Mouse (Mus musculus): Measurements from ENCODE around the gene Vps13d. TPM values are rescaled to one million over a fixed set of nuclear protein-coding genes. Genes with fewer than 3 reads are reported as not detected.

The Vps13d gene
- total RNA-seq, 4 experiments from 2014 or later = 76.7 to 88.3 (median 79.4) TPM

GRCm38 (mm10) chr4:145005943-145006545 is 188.8 kb downstream of the Vps13d start:
- DNase-seq (ENCODE audit: low spot score) = no peak

GRCm38 (mm10) chr4:145004176-145004575 is 190.6 kb downstream of the Vps13d start:
- DNase-seq (ENCODE audit: low spot score) = no peak

GRCm38 (mm10) chr4:145002733-145003132 is 192.1 kb downstream of the Vps13d start:
- DNase-seq (ENCODE audit: low spot score) = no peak

- DNase-seq (ENCODE audit: low spot score) = no peak
Measured at GRCm38 (mm10) chr4:144999903-145000382, 194.9 kb downstream of the Vps13d start.

- DNase-seq (ENCODE audit: low spot score) = no peak
Measured at GRCm38 (mm10) chr4:144999572-144999880, 195.3 kb downstream of the Vps13d start.

DNA sequence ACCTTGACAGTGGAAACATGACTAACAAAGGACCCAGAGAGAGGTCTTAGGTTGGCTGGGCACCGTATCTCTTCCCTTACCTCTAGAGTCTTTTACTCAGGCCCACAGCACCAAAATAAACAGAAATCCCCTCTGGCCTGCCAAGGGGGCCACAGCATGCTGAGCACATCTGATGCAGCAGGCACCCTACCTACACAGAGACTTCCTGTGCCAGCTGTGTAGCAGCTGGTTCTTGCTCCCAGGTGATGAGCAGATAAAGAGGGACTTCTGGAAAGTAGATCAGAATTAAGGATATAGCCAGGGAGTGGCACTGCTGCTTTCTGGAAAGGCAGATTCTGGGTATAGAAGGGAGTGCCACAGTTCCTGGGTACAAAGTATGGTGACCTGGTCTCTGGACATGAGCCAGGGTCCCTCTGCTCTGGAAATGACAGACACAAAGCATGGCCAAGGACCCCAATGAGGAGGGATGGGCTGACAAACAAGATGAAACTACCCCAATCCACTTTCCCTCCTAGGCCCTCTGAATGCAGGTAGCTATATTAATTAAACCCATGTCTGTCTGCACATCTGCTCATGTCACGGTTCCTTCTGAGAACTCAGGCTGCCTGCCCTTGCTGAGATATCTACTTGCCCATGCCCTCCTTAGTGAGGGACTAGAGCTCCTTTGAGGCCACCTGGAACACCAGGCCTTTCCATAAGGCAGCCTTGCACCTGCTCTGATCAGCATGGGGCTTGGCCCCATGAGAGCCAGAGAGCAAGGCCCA is 195.8 kb downstream of the Vps13d start:
- no peak for DNase-seq (ENCODE audit: low spot score)

DNA sequence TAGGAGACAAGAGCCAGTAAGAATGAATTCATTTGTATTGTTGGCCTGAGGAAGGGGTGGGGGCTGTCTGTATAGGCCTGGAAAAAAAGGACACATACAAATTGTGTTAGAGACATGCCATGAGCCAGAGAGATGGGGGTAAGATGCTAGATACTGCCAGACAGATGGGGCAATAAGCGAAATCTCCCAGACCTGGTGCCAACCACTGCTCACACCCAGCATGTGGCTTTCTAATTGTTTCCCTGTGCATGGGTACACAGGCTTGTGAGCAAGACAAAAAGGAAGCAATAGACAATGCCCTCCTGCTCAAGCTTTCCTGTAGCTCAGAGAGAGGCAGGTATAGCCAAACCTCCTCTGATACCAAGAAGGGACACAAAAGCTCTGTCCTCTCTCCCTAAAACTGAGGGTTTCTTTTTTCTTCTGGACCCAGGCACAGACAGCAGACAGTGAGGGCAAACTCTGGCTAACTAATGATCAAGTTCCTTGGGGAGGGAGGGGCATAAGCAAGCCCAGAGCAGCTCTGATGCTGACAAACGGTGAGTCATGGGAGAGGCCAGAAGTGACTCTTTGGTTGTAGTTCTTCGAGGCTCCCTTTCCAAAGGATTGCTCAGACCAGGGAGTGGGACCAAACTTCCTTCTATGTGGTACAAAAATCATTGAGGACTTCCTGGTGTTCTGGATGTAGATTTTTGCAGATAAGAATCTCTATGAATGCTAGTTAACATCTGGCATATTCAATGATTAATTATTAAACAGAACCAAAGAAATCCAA is 196.7 kb downstream of the Vps13d start:
- no peak for DNase-seq (ENCODE audit: low spot score)

- no peak for DNase-seq (ENCODE audit: low spot score)
Measured at GRCm38 (mm10) chr4:144996996-144997820, 197.6 kb downstream of the Vps13d start.

DNA sequence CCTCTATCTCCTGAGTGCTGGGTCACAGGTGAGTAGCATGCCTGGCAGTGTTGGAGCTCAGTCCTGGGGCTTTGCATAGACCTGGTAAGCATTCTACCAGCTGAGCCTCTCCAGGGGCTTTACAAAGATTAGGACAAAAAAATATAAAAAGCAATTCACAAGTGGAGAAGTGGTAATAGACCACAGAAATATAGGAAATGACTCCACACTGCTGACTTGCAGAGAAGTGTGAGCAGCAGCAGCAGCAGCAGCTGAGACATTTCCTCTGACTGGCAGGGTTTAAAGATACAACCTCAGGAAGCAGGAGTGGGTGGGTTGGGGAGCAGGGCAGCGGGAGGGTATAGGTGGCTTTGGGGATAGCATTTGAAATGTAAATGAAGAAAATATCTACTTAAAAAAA is 199.0 kb downstream of the Vps13d start:
- no peak for DNase-seq (ENCODE audit: low spot score)

- DNase-seq (ENCODE audit: low spot score) = no peak
Measured at GRCm38 (mm10) chr4:144993047-144993917, 201.5 kb downstream of the Vps13d start.

- DNase-seq (ENCODE audit: low spot score) = no peak
Measured at GRCm38 (mm10) chr4:144992413-144992812, 202.4 kb downstream of the Vps13d start.

- DNase-seq (ENCODE audit: low spot score) = no peak
Measured at GRCm38 (mm10) chr4:144988443-144989206, 206.2 kb downstream of the Vps13d start.

GRCm38 (mm10) chr4:144986016-144986805 is 208.6 kb downstream of the Vps13d start:
- no peak for DNase-seq (ENCODE audit: low spot score)

DNA sequence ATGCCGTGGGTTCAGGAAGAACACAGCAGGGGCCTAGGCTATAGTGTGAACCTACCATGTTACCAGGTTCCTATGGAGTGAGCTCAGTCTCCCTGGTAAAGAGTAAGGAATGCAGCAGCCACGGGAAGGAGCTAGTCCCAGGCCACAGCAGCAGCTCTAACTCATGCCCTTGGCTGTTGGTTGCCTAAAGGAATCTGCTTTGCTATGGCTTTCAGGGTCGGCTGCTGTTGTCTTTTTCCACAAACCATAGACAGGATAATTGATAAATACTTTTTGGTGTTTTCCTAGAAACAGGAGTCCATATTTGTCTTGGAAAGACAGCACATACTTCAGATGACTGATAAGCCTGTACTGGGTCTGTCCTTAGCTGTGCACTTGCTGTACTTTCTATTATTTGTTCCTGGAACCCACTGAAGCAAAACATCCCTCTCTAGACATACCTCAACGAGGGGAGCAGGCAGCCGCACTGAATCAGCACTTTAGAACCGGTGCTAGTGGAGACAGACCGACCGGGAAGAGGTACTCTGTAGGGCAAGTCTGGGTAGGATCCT is 210.9 kb downstream of the Vps13d start:
- no peak for DNase-seq (ENCODE audit: low spot score)

DNA sequence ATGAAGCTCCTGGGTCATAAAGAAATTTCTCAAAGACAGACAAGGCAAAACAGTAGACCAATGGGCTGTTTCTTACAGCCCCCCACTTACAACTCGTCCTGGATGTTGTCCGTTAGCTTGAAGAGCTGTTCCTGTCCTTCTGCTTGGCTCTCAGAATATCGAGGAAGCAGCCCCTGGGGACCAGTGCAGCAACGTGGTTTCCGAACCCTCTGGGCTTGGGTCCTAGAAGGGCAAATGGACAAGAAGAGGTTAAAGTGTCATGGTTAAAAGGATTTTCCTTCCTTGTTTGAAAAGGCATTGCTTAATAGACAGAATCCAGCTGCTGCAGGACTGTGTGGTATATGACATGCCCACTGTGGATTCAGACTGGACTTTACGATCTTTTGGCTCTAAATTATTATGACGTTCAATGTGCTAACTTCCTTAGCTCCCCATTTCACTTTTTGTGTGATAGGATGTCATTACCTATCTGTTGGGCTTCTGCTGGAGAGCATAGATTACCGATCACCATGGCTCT is 211.5 kb downstream of the Vps13d start:
- DNase-seq (ENCODE audit: low spot score) = no peak

DNA sequence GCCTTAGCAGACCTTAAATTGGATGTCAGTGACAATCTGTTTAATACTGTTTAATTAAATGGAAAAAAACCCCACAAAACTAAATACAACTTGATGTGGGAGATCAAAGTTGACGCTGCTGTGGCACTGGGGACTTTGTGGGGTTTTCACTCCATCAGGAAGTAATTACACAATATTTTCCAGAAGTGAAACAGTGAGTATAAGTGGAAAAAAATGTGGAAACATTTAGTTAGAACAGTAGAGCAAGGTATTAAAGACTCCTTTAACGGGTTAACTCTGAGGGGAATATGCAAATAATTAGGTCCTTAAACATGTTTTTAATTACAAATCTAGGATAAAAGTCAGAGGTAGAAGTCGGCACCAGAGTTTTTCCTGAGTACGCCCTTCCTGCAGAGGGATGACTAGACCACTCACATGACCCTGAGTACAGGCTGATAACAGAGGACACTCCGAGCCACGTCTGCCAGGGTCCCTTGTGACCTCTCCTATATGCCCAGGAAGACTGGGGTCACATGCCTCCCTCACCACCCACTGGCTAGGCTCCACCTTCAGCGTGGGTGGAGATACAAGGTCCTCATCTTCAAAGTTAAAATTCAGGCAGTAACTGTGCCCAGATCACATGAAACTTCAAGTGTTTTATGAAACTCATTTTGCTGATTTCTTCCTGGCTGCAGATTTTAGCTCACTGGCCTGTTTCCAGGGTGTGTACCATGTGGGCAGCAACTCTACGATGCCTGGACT is 213.8 kb downstream of the Vps13d start:
- peak; percentile 88 for DNase-seq (ENCODE audit: low spot score)

GRCm38 (mm10) chr4:144980110-144980509 is 214.7 kb downstream of the Vps13d start:
- no peak for DNase-seq (ENCODE audit: low spot score)

DNA sequence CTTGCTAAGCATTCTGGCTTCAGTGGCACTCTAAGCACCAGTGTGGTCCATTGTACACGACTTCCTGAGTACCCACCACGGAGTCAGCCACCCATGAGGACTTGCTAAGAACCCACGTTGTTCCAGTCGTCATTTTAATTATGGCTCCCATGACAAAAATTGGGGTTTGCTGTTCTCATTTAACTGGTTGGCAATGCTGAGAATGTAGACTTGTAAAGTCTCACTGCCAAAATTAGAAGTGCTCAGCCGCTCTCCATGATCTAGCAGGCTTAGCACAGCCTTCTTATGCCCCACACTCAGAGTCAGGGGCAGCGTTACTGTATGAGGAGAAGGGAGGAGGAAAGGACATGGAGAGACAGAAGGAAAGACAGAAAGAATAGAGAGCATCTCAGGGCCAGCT is 216.8 kb downstream of the Vps13d start:
- DNase-seq (ENCODE audit: low spot score) = no peak
